Mouse (Mus musculus) G1E (cell line): ENCODE measurements at regions not wholly inside any gene's neighbourhood (a gene's known extent, or its start where the extent isn't known, plus 50 kb on each side); places are given as distances from the start of the nearest gene placed in this dataset.

Experiments used
- CTCF ChIP-seq: IDR thresholded peaks from 2 replicates; pipeline ENCODE4 v1.5.1; 2012; ENCODE audit warnings: low read depth, low read length, inconsistent platforms, mixed read lengths
- GATA1 ChIP-seq: IDR thresholded peaks from 2 replicates; pipeline ENCODE4 v1.6.1; 2012; ENCODE audit warnings: borderline replicate concordance, low read length, inconsistent platforms, mixed read lengths
- GATA2 ChIP-seq: IDR thresholded peaks from 2 replicates; pipeline ENCODE4 v1.6.1; 2012; ENCODE audit warnings: low read depth, low read length, inconsistent platforms, borderline replicate concordance
- POLR2AphosphoS5 ChIP-seq: IDR thresholded peaks from 2 replicates; pipeline ENCODE4 v1.6.1; 2012; ENCODE audit warnings: low read depth, low read length, inconsistent platforms; ENCODE audit not compliant: insufficient replicate concordance
- TAL1 ChIP-seq: conservative IDR thresholded peaks from 2 replicates; pipeline ENCODE4 v1.6.1; 2012; ENCODE audit warnings: low read depth, low read length, inconsistent platforms, mixed read lengths

DNA sequence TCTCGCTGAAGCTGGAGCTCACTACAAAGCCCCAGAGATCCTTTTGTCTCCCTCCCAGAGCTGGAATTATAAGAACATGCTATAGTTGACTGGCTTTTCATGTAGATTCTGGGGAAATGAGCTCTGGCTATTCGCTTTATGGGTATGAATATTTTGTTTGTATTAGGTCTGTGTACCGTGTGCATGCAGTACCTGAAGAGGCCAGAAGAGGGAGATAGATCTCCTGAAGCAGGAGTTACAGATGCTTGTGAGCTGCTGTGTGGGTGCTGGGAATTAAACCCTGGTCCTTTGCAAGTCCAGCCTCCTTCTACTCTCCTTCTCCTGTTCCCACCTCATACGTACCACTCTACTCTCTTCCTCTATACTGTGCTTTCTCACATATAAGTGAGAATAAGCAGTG, 52.6 kb upstream of the Tmem132c start:
- TF ChIP-seq CTCF (no peak), TAL1 (no peak), GATA1 (no peak), POLR2AphosphoS5 (no peak), GATA2 (no peak)
